Mouse (Mus musculus): ENCODE measurements around the gene Ttc34.

- TF ChIP-seq CTCF (IDR thresholded peaks at IDR 0.05; ENCODE audit: low read depth, low read length) (no peak), POLR2A (IDR thresholded peaks at IDR 0.05; ENCODE audit: borderline replicate concordance, low read depth, low read length) (no peak)
Observed at GRCm38 (mm10) chr4:154908490-154908889, 71.2 kb downstream of the Ttc34 start.
